Mouse (Mus musculus) bone marrow macrophage, adult 2 months (primary cell): ENCODE results near the gene Cdyl.

Experiments used
- CTCF ChIP-seq: IDR thresholded peaks from 2 replicates; pipeline ENCODE4 v1.5.1; 2012; ENCODE audit warnings: low read depth, mild to moderate bottlenecking, low read length, moderate library complexity
- POLR2A ChIP-seq: IDR thresholded peaks from 2 replicates; pipeline ENCODE4 v1.6.1; 2012; ENCODE audit warnings: mild to moderate bottlenecking, low read depth, low read length, borderline replicate concordance

GRCm38 (mm10) chr13:35656853-35657252 is 2.8 kb upstream of the Cdyl start:
- TF ChIP-seq CTCF: no peak
- TF ChIP-seq POLR2A: no peak
